Mouse (Mus musculus) MEL (cell line): ENCODE data around the gene Nr0b2.

Experiments
- CTCF ChIP-seq, 3 experiments: IDR thresholded peaks in 2 of 3; conservative IDR thresholded peaks in 1 of 3; 2 replicates each; pipeline ENCODE4 v1.5.1; 2011 to 2012; ENCODE audit warnings: low read length in 3 of 3, low read depth in 2 of 3, mild to moderate bottlenecking in 2 of 3, improper control_type of control experiment in 1 of 3, inconsistent platforms in 1 of 3, mixed read lengths in 1 of 3, moderate library complexity in 1 of 3; ENCODE audit not compliant: control insufficient read depth in 1 of 3, insufficient read depth in 1 of 3, poor library complexity in 1 of 3, severe bottlenecking in 1 of 3
- MAX ChIP-seq: IDR thresholded peaks from 2 replicates; pipeline ENCODE4 v1.6.1; 2011; ENCODE audit warnings: low read length, improper control_type of control experiment
- MAZ ChIP-seq: IDR thresholded peaks from 2 replicates; pipeline ENCODE4 v1.6.1; 2012; ENCODE audit warnings: low read depth, mild to moderate bottlenecking, inconsistent platforms, low read length, improper control_type of control experiment
- UBTF ChIP-seq: IDR thresholded peaks from 2 replicates; pipeline ENCODE4 v1.6.1; 2012; ENCODE audit warnings: low read depth, mild to moderate bottlenecking, inconsistent platforms, low read length, improper control_type of control experiment, moderate library complexity, borderline replicate concordance; ENCODE audit not compliant: insufficient read depth

GRCm38 (mm10) chr4:133598616-133599015 is 45.4 kb downstream of the Nr0b2 start:
- TF ChIP-seq CTCF (IDR thresholded peaks at IDR 0.05 in 2 of 3, conservative IDR thresholded peaks at IDR 0.05 in 1 of 3; ENCODE audit: control insufficient read depth in 1 of 3, insufficient read depth in 1 of 3, low read depth in 2 of 3, low read length in 3 of 3, poor library complexity in 1 of 3, severe bottlenecking in 1 of 3) (no peak), MAZ (no peak), UBTF (no peak), MAX (no peak)
